Mouse (Mus musculus) ES-E14 (cell line): ENCODE measurements around the gene Rpl38. TPM values are rescaled to one million over a fixed set of nuclear protein-coding genes. Genes with fewer than 3 reads are reported as not detected.

Source experiments
- DNase-seq: peaks from one replicate; pipeline ENCODE4 v3.0.0-alpha.2; 2013; ENCODE audit warnings: low read depth, low spot score
- H3K27ac ChIP-seq: 2 replicates; pipeline ENCODE4 v1.5.1; 2012; ENCODE audit warnings: low read depth, mild to moderate bottlenecking, low read length, moderate library complexity, mixed read lengths; ENCODE audit not compliant: poor library complexity, insufficient read depth, severe bottlenecking
- H3K36me3 ChIP-seq: 2 replicates; pipeline ENCODE4 v1.6.1; 2012; ENCODE audit warnings: mild to moderate bottlenecking, low read length, moderate library complexity, mixed read lengths; ENCODE audit not compliant: control insufficient read depth, poor library complexity, insufficient read depth, severe bottlenecking
- H3K4me1 ChIP-seq, 2 experiments: fragments of 150-350 bp in 1 of 2; sonication (generic) in 1 of 2; 2 replicates each; pipeline ENCODE4 v1.6.1; 2012; ENCODE audit warnings: low read length in 2 of 2, mild to moderate bottlenecking in 1 of 2, mixed read lengths in 1 of 2; ENCODE audit not compliant: control insufficient read depth in 2 of 2, insufficient read depth in 2 of 2, poor library complexity in 1 of 2
- H3K4me3 ChIP-seq, 2 experiments: fragments of 150-350 bp in 1 of 2; sonication (generic) in 1 of 2; 2 replicates each; pipeline ENCODE4 v1.5.1; 2012; ENCODE audit warnings: low read length in 2 of 2, low read depth in 1 of 2, mild to moderate bottlenecking in 1 of 2, mixed read lengths in 1 of 2; ENCODE audit not compliant: insufficient read depth in 1 of 2, poor library complexity in 1 of 2, severe bottlenecking in 1 of 2
- H3K9ac ChIP-seq: 2 replicates; pipeline ENCODE4 v1.6.1; 2012; ENCODE audit warnings: low read depth, mild to moderate bottlenecking, low read length, mixed read lengths; ENCODE audit not compliant: poor library complexity, insufficient read depth, severe bottlenecking
- H3K9me3 ChIP-seq: fragments of 150-350 bp; sonication (generic); 2 replicates; pipeline ENCODE4 v1.6.1; 2012; ENCODE audit warnings: low read depth, mild to moderate bottlenecking, low read length; ENCODE audit not compliant: control insufficient read depth, insufficient read depth
- CHD2 ChIP-seq: IDR thresholded peaks from 2 replicates; pipeline ENCODE4 v1.6.1; 2014; ENCODE audit warnings: mild to moderate bottlenecking, low read depth, low read length, inconsistent platforms
- HCFC1 ChIP-seq: IDR thresholded peaks from 2 replicates; pipeline ENCODE4 v1.6.1; 2012; ENCODE audit warnings: low read length, inconsistent platforms, borderline replicate concordance; ENCODE audit not compliant: insufficient read depth
- MAFK ChIP-seq: IDR thresholded peaks from 2 replicates; pipeline ENCODE4 v1.6.1; 2014; ENCODE audit warnings: mild to moderate bottlenecking, low read depth, low read length, inconsistent platforms; ENCODE audit not compliant: insufficient read depth
- ZC3H11A ChIP-seq: IDR thresholded peaks from 2 replicates; pipeline ENCODE4 v1.6.1; 2012; ENCODE audit warnings: low read depth, mild to moderate bottlenecking, inconsistent platforms, low read length, borderline replicate concordance
- ZNF384 ChIP-seq: IDR thresholded peaks from 2 replicates; pipeline ENCODE4 v1.6.1; 2012; ENCODE audit warnings: low read depth, low read length, inconsistent platforms
- in situ Hi-C, 2 experiments: fragments of 600-800 bp; cut with MboI; formaldehyde crosslinking; loops; one replicate each; pipeline ENCODE4 v1.15.1; 2025; ENCODE audit warnings: low sequenced_read_pairs in 2 of 2, inconsistent platforms in 1 of 2; ENCODE audit not compliant: unreplicated experiment in 2 of 2
- total RNA-seq: library from RNA; depleted of rRNA; stranded (reverse); fragments of 300-350 nt; gene quantifications from 2 replicates; pipeline ENCODE4 v1.2.3, GENCODE M21; 2012

Rpl38 gene
- total RNA-seq, 1 experiment = 3,102 TPM

- Histone ChIP-seq H3K4me1 (peaks cover 0 to 24% of the 10 kb centered on the region in 2 experiments; a peak in 1 of 4 replicates), H3K27ac (peak overlapping the region; percentile 95), H3K9me3 (no peaks in the 10 kb centered on the region), H3K4me3 (peak overlapping the region; percentile 97 to 99), H3K36me3 (peaks cover 49% of the 10 kb centered on the region), H3K9ac (peak overlapping the region; percentile 100)
- DNase-seq = no peak
- in situ Hi-C loops = no loop called here
- TF ChIP-seq ZC3H11A (no peak), ZNF384 (peak; percentile 73), MAFK (no peak), HCFC1 (no peak), CHD2 (no peak)
These were observed 658 bp downstream of the Rpl38 start for GRCm38 (mm10) chr11:114668741-114669623.

- in situ Hi-C loops = no loop called here
- TF ChIP-seq ZC3H11A (no peak), MAFK (no peak), CHD2 (no peak), ZNF384 (no peak), HCFC1 (no peak)
- peaks cover 49% of the 10 kb centered on the region for H3K36me3 ChIP-seq
- H3K27ac ChIP-seq = peak overlapping the region; percentile 55; the same call in 1 of the 2 replicates
- H3K4me1 ChIP-seq = peaks cover 0 to 27% of the 10 kb centered on the region in 2 experiments; a peak in 1 of 4 replicates
- DNase-seq = no peak
- H3K9ac ChIP-seq = peak overlapping the region; percentile 100
- peak overlapping the region; percentile 97 to 99 for H3K4me3 ChIP-seq
- H3K9me3 ChIP-seq = no peaks in the 10 kb centered on the region
These were observed 1.4 kb downstream of the Rpl38 start for GRCm38 (mm10) chr11:114669651-114670168.

GRCm38 (mm10) chr11:114671147-114671546 is 2.8 kb downstream of the Rpl38 start:
- no peak for DNase-seq
- H3K27ac ChIP-seq = peak overlapping the region; percentile 55; the same call in 1 of the 2 replicates
- in situ Hi-C loops = no loop called here
- peak overlapping the region; percentile 100 for H3K9ac ChIP-seq
- peaks cover 49% of the 10 kb centered on the region for H3K36me3 ChIP-seq
- H3K9me3 ChIP-seq = no peaks in the 10 kb centered on the region
- H3K4me1 ChIP-seq = peaks cover 0 to 25% of the 10 kb centered on the region in 2 experiments; a peak in 2 of 4 replicates
- TF ChIP-seq CHD2 (no peak), ZC3H11A (no peak), MAFK (no peak), HCFC1 (no peak), ZNF384 (no peak)
- H3K4me3 ChIP-seq = peak overlapping the region in 1 of 2 experiments; percentile 99; a peak in 2 of 4 replicates

- Histone ChIP-seq H3K27ac (peak overlapping the region; percentile 53), H3K4me1 (peaks cover 0 to 27% of the 10 kb centered on the region in 2 experiments; a peak in 2 of 4 replicates), H3K9ac (peak overlapping the region; percentile 12; the same call in 1 of the 2 replicates)
These were observed 4.7 kb downstream of the Rpl38 start for GRCm38 (mm10) chr11:114672794-114673718.

More at GRCm38 (mm10) chr11:114672794-114673718, 4.7 kb downstream of the Rpl38 start:
- Histone ChIP-seq H3K36me3 (peaks cover 49% of the 10 kb centered on the region), H3K4me3 (0 out of 4 replicates have a peak overlapping the region, but pooled peaks of 1 of the 2 experiments have one; percentile 10), H3K9me3 (no peaks in the 10 kb centered on the region)
- in situ Hi-C loops = no loop called here
- DNase-seq = no peak
- peak; percentile 53 for TF ChIP-seq CHD2
- TF ChIP-seq ZNF384 = no peak
- no peak for TF ChIP-seq ZC3H11A
- TF ChIP-seq MAFK = no peak
- no peak for TF ChIP-seq HCFC1
